Mouse (Mus musculus) cortical plate, adult 2 months (tissue): Measurements from ENCODE around the gene Map3k12. TPM values are rescaled to one million over a fixed set of nuclear protein-coding genes. Genes with fewer than 3 reads are reported as not detected.

Source experiments
- H3K27ac ChIP-seq: fragments of 200-500 bp; 2 replicates; pipeline ENCODE4 v1.5.1; 2012; ENCODE audit warnings: low read length, control low read depth, inconsistent platforms; ENCODE audit not compliant: insufficient read depth
- H3K4me1 ChIP-seq: fragments of 200-500 bp; 2 replicates; pipeline ENCODE4 v1.6.1; 2011; ENCODE audit warnings: low read length; ENCODE audit not compliant: control insufficient read depth, insufficient read depth
- H3K4me3 ChIP-seq: fragments of 200-500 bp; 2 replicates; pipeline ENCODE4 v1.5.1; 2011; ENCODE audit warnings: mild to moderate bottlenecking, low read length, control low read depth; ENCODE audit not compliant: insufficient read depth
- CTCF ChIP-seq: fragments of 200-500 bp; IDR thresholded peaks from 2 replicates; pipeline ENCODE4 v1.5.1; 2011; ENCODE audit warnings: mild to moderate bottlenecking, control low read depth, low read length; ENCODE audit not compliant: insufficient read depth; ENCODE audit errors: extremely low read depth
- POLR2A ChIP-seq: fragments of 200-500 bp; IDR thresholded peaks from 2 replicates; pipeline ENCODE4 v1.6.1; 2011; ENCODE audit warnings: mild to moderate bottlenecking, low read length, control low read depth; ENCODE audit not compliant: insufficient read depth; ENCODE audit errors: extremely low read depth
- polyA plus RNA-seq: library from polyadenylated mRNA; depleted of rRNA; stranded (reverse); fragments of >200 nt; gene quantifications from 2 replicates; pipeline ENCODE4 v1.2.3, GENCODE M21; 2012

The Map3k12 gene
- polyA plus RNA-seq, 1 experiment, result 98.9 TPM

GRCm38 (mm10) chr15:102498322-102498721, 18.5 kb downstream of the Map3k12 start:
- H3K4me3 ChIP-seq, result no peak overlapping the region
- H3K27ac ChIP-seq, result no peak overlapping the region
- no peak for TF ChIP-seq CTCF
- no peak for TF ChIP-seq POLR2A
- peaks cover 1% of the 10 kb centered on the region; the same call in 1 of the 2 replicates for H3K4me1 ChIP-seq

- no peak overlapping the region for H3K4me3 ChIP-seq
- no peak overlapping the region for H3K27ac ChIP-seq
- TF ChIP-seq CTCF, result no peak
- no peak for TF ChIP-seq POLR2A
- no peaks in the 10 kb centered on the region; the same call in 1 of the 2 replicates for H3K4me1 ChIP-seq
Observed at GRCm38 (mm10) chr15:102487664-102488063, 29.2 kb downstream of the Map3k12 start.

- TF ChIP-seq POLR2A (no peak), CTCF (no peak)
- no peak overlapping the region for H3K27ac ChIP-seq
- no peak overlapping the region for H3K4me3 ChIP-seq
- H3K4me1 ChIP-seq, result no peaks in the 10 kb centered on the region
Observed at GRCm38 (mm10) chr15:102485853-102486252, 31.0 kb downstream of the Map3k12 start.

- TF ChIP-seq POLR2A (no peak), CTCF (no peak)
- Histone ChIP-seq H3K4me1 (no peaks in the 10 kb centered on the region), H3K27ac (no peak overlapping the region), H3K4me3 (no peak overlapping the region)
Observed at GRCm38 (mm10) chr15:102483136-102483535, 33.7 kb downstream of the Map3k12 start.

GRCm38 (mm10) chr15:102474520-102474919, 42.3 kb downstream of the Map3k12 start:
- no peak for TF ChIP-seq CTCF
- Histone ChIP-seq H3K27ac (no peak overlapping the region), H3K4me3 (no peak overlapping the region), H3K4me1 (peaks cover 3% of the 10 kb centered on the region; the same call in 1 of the 2 replicates)

DNA sequence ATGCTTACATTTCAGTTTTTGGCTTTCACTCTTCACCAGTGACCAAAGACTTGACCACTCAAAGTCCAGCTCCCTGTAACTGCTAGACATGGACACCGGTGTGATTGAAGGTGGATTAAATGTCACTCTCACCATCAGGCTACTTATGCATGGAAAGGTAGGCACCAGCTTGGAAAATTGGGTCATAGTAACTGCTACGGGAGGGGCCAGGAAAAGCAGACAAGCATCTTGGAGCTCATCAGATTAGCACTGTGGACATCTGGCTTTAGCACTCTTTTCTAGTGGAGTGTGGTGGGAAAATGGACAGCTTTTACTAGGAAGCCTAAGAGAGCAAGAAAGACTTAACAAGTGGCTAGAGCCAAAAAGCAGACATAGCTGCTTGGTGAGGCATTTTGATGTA, 43.6 kb downstream of the Map3k12 start:
- no peak for TF ChIP-seq POLR2A
- no peak for TF ChIP-seq CTCF
- H3K4me1 ChIP-seq, result peaks cover 3% of the 10 kb centered on the region; the same call in 1 of the 2 replicates

DNA sequence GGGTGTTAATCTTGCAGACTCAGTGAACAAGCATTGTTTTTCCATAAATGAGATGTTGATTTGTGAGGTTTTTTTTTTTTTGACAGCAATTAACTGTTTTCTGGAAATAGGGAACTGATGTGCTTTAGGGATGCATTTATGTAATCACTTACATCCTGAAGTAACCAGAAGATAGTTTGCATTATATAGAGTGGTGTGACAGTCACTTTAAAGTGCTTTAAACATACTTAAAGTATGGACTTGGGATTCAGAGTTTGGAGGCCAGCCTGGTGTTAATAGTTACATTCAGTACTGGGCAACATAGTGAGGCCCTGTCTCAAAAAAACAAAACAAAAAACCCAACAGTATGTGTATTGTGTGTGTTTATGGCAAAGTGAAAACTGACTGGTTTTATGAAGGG, 45.1 kb downstream of the Map3k12 start:
- H3K27ac ChIP-seq, result no peak overlapping the region
- H3K4me3 ChIP-seq, result peak overlapping the region; percentile 82; the same call in 1 of the 2 replicates
- TF ChIP-seq CTCF (no peak), POLR2A (no peak)
- H3K4me1 ChIP-seq, result peaks cover 3% of the 10 kb centered on the region; the same call in 1 of the 2 replicates

More for the DNA sequence above, 43.6 kb downstream of the Map3k12 start:
- no peak overlapping the region for H3K27ac ChIP-seq
- no peak overlapping the region for H3K4me3 ChIP-seq

DNA sequence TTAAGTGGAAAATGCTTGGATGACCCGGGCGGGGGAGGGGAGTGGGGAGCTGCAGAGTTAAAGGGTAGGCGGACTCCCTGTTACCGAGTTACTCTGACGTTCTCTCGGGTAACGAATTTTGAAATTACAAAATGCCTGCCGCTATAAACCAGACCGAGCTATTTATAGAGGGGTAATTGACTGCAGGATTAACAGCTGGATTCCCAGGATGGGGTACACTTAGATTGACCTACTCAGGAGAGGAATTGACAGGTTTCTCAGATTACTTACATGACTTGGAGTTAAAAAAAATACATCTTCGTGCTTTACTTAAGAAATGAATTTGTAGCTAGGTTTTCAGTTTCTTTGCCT, 45.6 kb downstream of the Map3k12 start:
- H3K4me1 ChIP-seq, result peaks cover 3% of the 10 kb centered on the region; the same call in 1 of the 2 replicates
- no peak overlapping the region for H3K27ac ChIP-seq
- H3K4me3 ChIP-seq, result peak overlapping the region; percentile 82
- no peak for TF ChIP-seq POLR2A
- no peak for TF ChIP-seq CTCF

DNA sequence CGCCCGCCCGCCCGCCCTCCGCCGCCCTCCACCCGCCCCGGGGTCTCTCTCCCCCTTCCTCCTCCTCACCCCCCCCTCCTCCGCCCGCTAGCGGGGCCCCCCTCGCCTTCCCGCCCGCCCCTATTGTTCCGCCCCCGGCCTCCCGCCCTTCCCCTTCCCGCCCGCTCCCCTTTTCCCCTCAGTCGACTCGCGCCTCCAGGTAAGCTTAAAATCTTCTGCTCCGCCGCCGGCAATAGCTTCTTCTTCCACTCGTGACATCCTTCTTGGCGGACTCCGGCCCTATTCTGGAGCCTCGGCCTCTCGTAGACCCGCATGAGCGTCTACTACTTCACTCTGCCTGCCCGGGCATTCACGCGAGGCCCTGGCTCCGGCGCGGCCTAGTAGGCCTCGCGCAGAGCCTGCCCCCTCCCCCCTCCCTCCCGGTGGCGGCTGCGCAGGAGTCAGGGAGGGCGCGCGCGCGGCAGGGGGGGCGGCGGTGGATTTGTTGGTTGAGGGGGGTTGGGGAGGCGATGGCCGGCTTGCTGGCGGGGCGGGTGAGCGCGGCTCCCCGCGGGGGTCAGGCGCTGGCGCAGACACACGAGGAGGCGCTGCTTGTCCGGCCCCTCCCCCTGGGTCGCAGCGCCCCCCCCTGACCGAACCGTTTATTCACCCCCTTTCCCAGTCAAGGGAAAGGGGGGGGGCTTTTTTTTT, 46.1 kb downstream of the Map3k12 start:
- H3K4me3 ChIP-seq, result peak overlapping the region; percentile 82
- TF ChIP-seq POLR2A (0 out of 2 replicates have a peak, but pooled peaks have one; percentile 4), CTCF (no peak)
- peak overlapping the region; percentile 92 for H3K27ac ChIP-seq

GRCm38 (mm10) chr15:102470183-102470604, 46.7 kb downstream of the Map3k12 start, which contains the start of gene Pcbp2:
Gene Pcbp2, plus strand, starts transcription at chr15:102470539.
- TF ChIP-seq CTCF, result peak; percentile 72
- 0 out of 2 replicates have a peak, but pooled peaks have one; percentile 32 for TF ChIP-seq POLR2A
- Histone ChIP-seq H3K4me1 (peaks cover 3% of the 10 kb centered on the region; the same call in 1 of the 2 replicates), H3K27ac (peak within 1 kb of the TSS; percentile 92), H3K4me3 (peak within 1 kb of the TSS; percentile 82)

More for the DNA sequence above, 46.1 kb downstream of the Map3k12 start:
- H3K4me1 ChIP-seq, result peaks cover 3% of the 10 kb centered on the region; the same call in 1 of the 2 replicates
